Mouse (Mus musculus) pancreas, adult 10 weeks (tissue): Measurements from ENCODE around the gene Tfec. TPM values are rescaled to one million over a fixed set of nuclear protein-coding genes. Genes with fewer than 3 reads are reported as not detected.

Source experiments
- polyA plus RNA-seq: library from polyadenylated mRNA; stranded (reverse); fragments of 350-450 nt; fragmentation: Illumina TruSeq; extraction: RNeasy Lipid Tissue Mini Kit (QIAGEN cat#74804); gene quantifications from one replicate; pipeline ENCODE4 v1.2.3, GENCODE M21; 2015; ENCODE audit warnings: low read depth, low replicate concordance; ENCODE audit not compliant: insufficient read depth

Gene Tfec
- polyA plus RNA-seq: 0.31 TPM

DNA sequence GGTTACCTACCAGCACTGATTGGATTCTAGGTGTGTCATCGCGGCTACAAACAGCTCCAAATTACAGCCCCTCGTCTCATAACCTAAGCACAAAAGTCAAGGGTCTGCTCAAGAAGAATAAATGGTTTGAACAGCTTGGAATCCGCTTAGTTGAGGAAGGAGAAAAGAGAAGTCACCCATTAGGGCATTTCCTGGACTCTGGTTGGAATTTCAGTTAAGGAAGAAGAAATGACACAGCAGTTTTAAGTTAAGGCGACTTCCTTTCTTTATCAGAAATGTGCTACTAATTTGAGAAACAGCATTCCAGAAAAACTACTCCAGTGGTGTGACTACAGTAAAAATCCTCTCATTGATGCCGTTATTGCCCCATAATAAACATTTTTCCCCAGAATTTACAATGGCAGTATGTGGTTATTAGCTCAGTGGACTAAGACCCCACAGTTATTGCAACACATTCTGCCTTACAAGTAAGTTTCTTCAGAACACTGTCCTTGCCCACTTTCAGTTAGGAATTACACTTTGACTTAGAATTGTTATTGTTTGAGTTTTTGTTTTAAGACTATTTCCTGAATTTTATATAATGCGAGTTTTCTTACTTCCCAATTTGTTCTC is at the start of gene Tfec:
Gene Tfec (minus strand): TSS at position 191 of the 612 bp plus-strand sequence.

Other genes with a start within 250 kb of the Tfec start
- 6.7 TPM for gene Tes, start 166.7 kb upstream of the Tfec start, polyA plus RNA-seq